Mouse (Mus musculus) Patski (cell line): ENCODE data around the gene Ntm. TPM values are rescaled to one million over a fixed set of nuclear protein-coding genes. Genes with fewer than 3 reads are reported as not detected.

Experiments used
- ATAC-seq: fragments of 100-300 bp; one replicate; pipeline ENCODE4 v1.8.0; 2021
- CTCF ChIA-PET: fragments of 350-600 bp; sonication (Branson Sonifier 250); formaldehyde crosslinking; loops from one replicate; lab custom pipeline; 2022; ENCODE audit warnings: inconsistent platforms; lab: Charles Lee
- POLR2A ChIA-PET: fragments of 350-600 bp; sonication (Branson Sonifier 250); formaldehyde crosslinking; loops from one replicate; lab custom pipeline; 2022; ENCODE audit warnings: antibody characterized with exemption, inconsistent platforms; lab: Charles Lee
- DNase-seq: peaks from one replicate; pipeline ENCODE4 v3.0.0-alpha.2; 2011; ENCODE audit warnings: low read depth, low spot score
- H3K27me3 ChIP-seq: fragments of 371-371 bp; one replicate; pipeline ENCODE4 v1.5.1; 2021
- CTCF ChIP-seq: fragments of 100-300 bp; IDR thresholded peaks from one replicate; pipeline ENCODE4 v1.5.1; 2021
- in situ Hi-C: fragments of 300-500 bp; cut with MboI; formaldehyde crosslinking; loops from 3 replicates; pipeline ENCODE4 v1.11.1; 2018; ENCODE audit warnings: low pct_unique_long_range_greater_than_20kb, mixed read lengths
- polyA plus RNA-seq: library from polyadenylated mRNA; unstranded; gene quantifications from one replicate; pipeline ENCODE4 v1.2.3, GENCODE M21; 2021

Gene Ntm
- polyA plus RNA-seq, 1 experiment from 2014 or later: 13.4 TPM

- TF ChIP-seq CTCF: no peak
- ChIA-PET POLR2A (no interaction called here), CTCF (no interaction called here)
- no peak for DNase-seq
- ATAC-seq: no peak
- in situ Hi-C loops: no loop called here
- no peaks in the 10 kb centered on the region for H3K27me3 ChIP-seq
Measured at GRCm38 (mm10) chr9:29881614-29882013, 81.3 kb downstream of the Ntm start.

GRCm38 (mm10) chr9:29877583-29877982, 85.4 kb downstream of the Ntm start:
- ChIA-PET POLR2A (no interaction called here), CTCF (interaction anchor here (1.2 kb wide), 1 partner anchor 17 kb away, joined by 3 read pairs; no protein-coding TSS in a partner anchor)
- DNase-seq (no peak), ATAC-seq (no peak)
- in situ Hi-C loops: no loop called here
- no peak for TF ChIP-seq CTCF
- H3K27me3 ChIP-seq: peaks cover 8% of the 10 kb centered on the region

- CTCF ChIA-PET: no interaction called here
- in situ Hi-C loops: no loop called here
- no peak for ATAC-seq
Measured at GRCm38 (mm10) chr9:29867746-29868145, 95.2 kb downstream of the Ntm start.

GRCm38 (mm10) chr9:29866824-29867223, 96.1 kb downstream of the Ntm start:
- no peak for TF ChIP-seq CTCF
- ATAC-seq (no peak), DNase-seq (no peak)
- H3K27me3 ChIP-seq: peaks cover 10% of the 10 kb centered on the region
- in situ Hi-C loops: no loop called here
- CTCF ChIA-PET: no interaction called here
- POLR2A ChIA-PET: no interaction called here

More at GRCm38 (mm10) chr9:29867746-29868145, 95.2 kb downstream of the Ntm start:
- POLR2A ChIA-PET: no interaction called here
- TF ChIP-seq CTCF: no peak
- no peak for DNase-seq
- H3K27me3 ChIP-seq: peaks cover 13% of the 10 kb centered on the region

- no peak for ATAC-seq
- peaks cover 7% of the 10 kb centered on the region for H3K27me3 ChIP-seq
- ChIA-PET POLR2A (no interaction called here), CTCF (no interaction called here)
- TF ChIP-seq CTCF: no peak
- in situ Hi-C loops: no loop called here
- no peak for DNase-seq
Measured at GRCm38 (mm10) chr9:29866101-29866500, 96.8 kb downstream of the Ntm start.

- no peak for DNase-seq
- CTCF ChIA-PET: no interaction called here
- no peak for TF ChIP-seq CTCF
- in situ Hi-C loops: no loop called here
- peaks cover 7% of the 10 kb centered on the region for H3K27me3 ChIP-seq
- no peak for ATAC-seq
- POLR2A ChIA-PET: no interaction called here
Measured at GRCm38 (mm10) chr9:29865502-29865901, 97.4 kb downstream of the Ntm start.

- DNase-seq: no peak
- ATAC-seq: no peak
- POLR2A ChIA-PET: no interaction called here
- TF ChIP-seq CTCF: no peak
- in situ Hi-C loops: no loop called here
- CTCF ChIA-PET: no interaction called here
- peaks cover 3% of the 10 kb centered on the region for H3K27me3 ChIP-seq
Measured at GRCm38 (mm10) chr9:29864886-29865285, 98.1 kb downstream of the Ntm start.

- no peak for ATAC-seq
- no peak for DNase-seq
- no peaks in the 10 kb centered on the region for H3K27me3 ChIP-seq
- no peak for TF ChIP-seq CTCF
- ChIA-PET POLR2A (no interaction called here), CTCF (no interaction called here)
- in situ Hi-C loops: no loop called here
Measured at GRCm38 (mm10) chr9:29862408-29862807, 100.5 kb downstream of the Ntm start.

GRCm38 (mm10) chr9:29859256-29860048, 103.5 kb downstream of the Ntm start:
- no peak for TF ChIP-seq CTCF
- H3K27me3 ChIP-seq: no peaks in the 10 kb centered on the region
- POLR2A ChIA-PET: no interaction called here
- CTCF ChIA-PET: interaction anchor here (1.1 kb wide), 1 partner anchor 10 kb away, joined by 3 read pairs; no protein-coding TSS in a partner anchor
- ATAC-seq: no peak
- in situ Hi-C loops: no loop called here
- DNase-seq: no peak

- CTCF ChIA-PET: interaction anchor here (1.1 to 1.3 kb wide), 2 partner anchors 8 to 10 kb away, joined by 3 read pairs; no protein-coding TSS in a partner anchor
- no peak for TF ChIP-seq CTCF
- ATAC-seq (no peak), DNase-seq (no peak)
- peaks cover 16% of the 10 kb centered on the region for H3K27me3 ChIP-seq
- in situ Hi-C loops: no loop called here
- POLR2A ChIA-PET: no interaction called here
Measured at GRCm38 (mm10) chr9:29848735-29849455, 114.0 kb downstream of the Ntm start.

- ChIA-PET CTCF (no interaction called here), POLR2A (interaction anchor here (0.7 kb wide), 1 partner anchor 57 kb away, joined by 3 read pairs; no protein-coding TSS in a partner anchor)
- H3K27me3 ChIP-seq: no peaks in the 10 kb centered on the region
- no peak for TF ChIP-seq CTCF
- DNase-seq (no peak), ATAC-seq (no peak)
- in situ Hi-C loops: no loop called here
Measured at GRCm38 (mm10) chr9:29837344-29837743, 125.6 kb downstream of the Ntm start.
